Mouse (Mus musculus) cerebellum, adult 2 months (tissue): Measurements from ENCODE around the gene Prss56. TPM values are rescaled to one million over a fixed set of nuclear protein-coding genes. Genes with fewer than 3 reads are reported as not detected.
A peak's percentile ranks its signal among the peaks of the same experiment; 100 is the strongest.

Experiments
- DNase-seq, 2 experiments: peaks; one replicate each; pipeline ENCODE4 v3.0.0; 2021
- H3K27ac ChIP-seq: fragments of 200-500 bp; 2 replicates; pipeline ENCODE4 v1.5.1; 2012; ENCODE audit warnings: low read length, control low read depth, inconsistent platforms; ENCODE audit not compliant: insufficient read depth
- H3K27me3 ChIP-seq: fragments of 200-500 bp; 2 replicates; pipeline ENCODE4 v1.6.1; 2012; ENCODE audit warnings: inconsistent platforms, mild to moderate bottlenecking, low read length, moderate library complexity; ENCODE audit not compliant: control insufficient read depth, insufficient read depth
- H3K4me1 ChIP-seq: fragments of 200-500 bp; 2 replicates; pipeline ENCODE4 v1.6.1; 2011; ENCODE audit warnings: low read length; ENCODE audit not compliant: control insufficient read depth, insufficient read depth
- H3K4me3 ChIP-seq: fragments of 200-500 bp; replicated peaks from 2 replicates; pipeline ENCODE3; 2011; ENCODE audit warnings: mild to moderate bottlenecking, low read depth, low read length, control low read depth; ENCODE audit not compliant: insufficient read depth
- CTCF ChIP-seq: fragments of 200-500 bp; IDR thresholded peaks from 2 replicates; pipeline ENCODE4 v1.5.1; 2011; ENCODE audit warnings: low read depth, mild to moderate bottlenecking, control low read depth, low read length, moderate library complexity, borderline replicate concordance; ENCODE audit not compliant: insufficient read depth
- POLR2A ChIP-seq: fragments of 200-500 bp; IDR thresholded peaks from 2 replicates; pipeline ENCODE4 v1.6.1; 2011; ENCODE audit warnings: low read length, control low read depth, borderline replicate concordance; ENCODE audit not compliant: insufficient read depth
- WGBS: fragments of 180-500 bp; shearing (Covaris S2); methylation state at CpG from one replicate; pipeline ENCODE4 v1.1.7; 2018; 5-methylcytosine and 5-hydroxymethylcytosine counted together
- polyA plus RNA-seq: library from polyadenylated mRNA; depleted of rRNA; stranded (reverse); fragments of >200 nt; gene quantifications from 2 replicates; pipeline ENCODE4 v1.2.3, GENCODE M21; 2012; rRNA removed

The Prss56 gene
- polyA plus RNA-seq: 0.10 TPM in 2 replicates

DNA sequence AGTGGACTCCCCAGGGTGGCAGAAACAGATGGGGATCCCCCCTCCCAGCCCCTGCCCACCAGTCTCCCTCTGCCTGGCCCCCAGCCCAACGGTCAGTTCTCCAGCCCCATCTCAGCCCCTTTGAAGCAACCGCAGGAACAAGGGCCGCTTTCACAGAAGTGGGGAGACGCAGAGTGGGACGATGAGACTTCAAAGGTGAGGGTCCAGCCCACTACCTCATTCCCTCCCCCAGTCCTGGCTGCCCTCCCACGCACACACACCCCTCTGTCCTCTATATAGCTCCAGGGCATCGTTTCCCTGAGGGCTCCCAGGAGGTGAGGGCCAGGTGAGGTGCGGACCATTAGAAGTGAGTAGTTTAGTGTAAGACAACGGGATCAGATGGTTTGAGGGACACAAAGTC lies at the start of gene Prss56:
TSS of gene Prss56 (plus strand) at position 301 of the 400 bp plus-strand sequence.
- Histone ChIP-seq H3K27me3 (no peaks in the 10 kb centered on the region), H3K4me1 (no peaks in the 10 kb centered on the region), H3K4me3 (no peak within 1 kb of the TSS), H3K27ac (no peak within 1 kb of the TSS)
- TF ChIP-seq CTCF: no peak
- TF ChIP-seq POLR2A: no peak
- WGBS: 66% methylated on average over 9 of the region's 9 CpGs
- DNase-seq: no peak

DNA sequence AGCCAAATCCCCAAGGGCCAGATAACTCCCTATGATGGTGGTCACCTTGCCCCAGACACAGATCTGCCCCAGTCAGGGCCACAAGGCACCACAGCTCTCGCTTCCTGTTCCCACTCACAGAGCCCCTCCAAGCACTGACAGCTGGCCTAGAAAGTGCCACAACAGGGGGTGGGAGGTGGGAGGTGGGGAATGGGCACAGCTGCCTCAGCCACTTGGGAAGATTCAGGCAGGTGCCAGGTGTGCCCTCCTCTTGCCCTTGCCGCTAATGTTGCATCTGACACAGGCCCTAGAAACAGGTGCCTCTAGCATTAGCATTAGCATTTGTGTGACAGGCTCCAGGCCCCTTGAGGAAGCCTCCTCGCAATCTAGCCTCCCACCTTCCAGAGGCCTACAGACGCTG lies 41.6 kb upstream of the Prss56 start:
- 82% methylated on average over 4 of the region's 4 CpGs for WGBS
- H3K27ac ChIP-seq: no peak overlapping the region
- no peak for TF ChIP-seq POLR2A
- no peak for TF ChIP-seq CTCF
- H3K27me3 ChIP-seq: no peaks in the 10 kb centered on the region
- H3K4me1 ChIP-seq: no peaks in the 10 kb centered on the region
- no peak overlapping the region for H3K4me3 ChIP-seq
- DNase-seq: no peak

DNA sequence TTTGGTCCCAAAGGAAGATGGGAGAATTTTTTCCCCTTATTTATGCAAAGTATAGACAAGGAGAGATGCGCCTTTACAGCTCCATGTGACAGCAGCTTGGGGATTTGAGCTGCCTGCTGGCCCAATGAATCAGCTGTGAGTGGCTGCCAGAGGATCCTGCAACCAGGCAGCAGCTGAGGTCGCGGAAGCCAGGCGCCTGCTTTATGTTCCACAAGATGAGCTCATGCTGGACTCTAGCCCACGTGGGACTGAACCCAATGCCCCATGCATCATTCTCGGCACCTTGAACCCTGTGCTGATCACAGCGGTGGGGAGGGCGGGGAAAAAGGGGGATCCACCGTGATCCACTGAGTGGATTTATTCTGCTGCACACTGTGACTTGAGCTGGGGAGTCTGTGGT lies 40.7 kb upstream of the Prss56 start:
- peak in 1 of 2 experiments; percentile 36 for DNase-seq
- H3K4me1 ChIP-seq: no peaks in the 10 kb centered on the region
- no peak overlapping the region for H3K4me3 ChIP-seq
- H3K27ac ChIP-seq: no peak overlapping the region
- no peak for TF ChIP-seq CTCF
- TF ChIP-seq POLR2A: no peak
- H3K27me3 ChIP-seq: no peaks in the 10 kb centered on the region
- WGBS: 15% methylated on average over 9 of the region's 9 CpGs

DNA sequence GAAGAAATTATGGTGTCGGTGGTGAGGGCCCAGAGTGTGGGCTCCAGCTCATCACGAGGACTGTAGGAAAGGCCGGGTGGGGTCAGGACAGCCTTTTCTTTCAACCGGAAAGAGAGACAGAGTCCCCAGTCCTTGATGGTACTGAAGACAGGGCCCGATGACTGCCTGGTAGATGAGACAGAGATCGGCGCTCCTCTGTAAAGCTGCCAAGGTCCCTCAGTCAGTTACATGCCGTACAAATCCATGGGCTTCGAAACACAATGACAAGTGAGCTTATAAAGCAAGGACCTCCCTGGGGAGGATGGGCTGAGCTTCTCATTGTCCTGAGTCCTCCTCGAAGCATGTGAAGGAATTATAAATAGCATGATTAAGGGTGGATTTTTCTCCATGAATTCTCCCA lies 40.0 kb upstream of the Prss56 start:
- WGBS: 63% methylated on average over 10 of the region's 10 CpGs
- Histone ChIP-seq H3K27me3 (no peaks in the 10 kb centered on the region), H3K4me1 (no peaks in the 10 kb centered on the region), H3K27ac (no peak overlapping the region), H3K4me3 (no peak overlapping the region)
- no peak for TF ChIP-seq CTCF
- TF ChIP-seq POLR2A: no peak
- DNase-seq: no peak

DNA sequence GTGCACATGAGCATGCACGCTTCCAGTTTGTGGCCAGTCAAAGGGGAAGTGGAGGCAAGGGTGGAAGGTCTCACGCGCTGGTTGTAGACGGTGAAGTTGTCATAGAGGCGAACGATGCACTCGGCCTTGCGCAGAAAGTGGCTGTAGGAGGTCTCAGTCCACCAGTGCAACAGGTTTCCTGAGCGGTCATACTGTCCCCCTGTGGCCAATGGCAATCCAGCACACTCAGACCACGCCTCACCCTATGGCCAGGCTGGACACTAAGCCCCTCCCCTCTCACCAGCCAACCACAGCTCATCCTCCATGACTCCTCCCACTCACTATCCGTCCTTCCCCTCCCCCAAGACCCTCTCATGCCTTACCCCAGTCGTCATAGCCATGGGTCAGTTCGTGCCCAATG lies 33.7 kb upstream of the Prss56 start:
- Histone ChIP-seq H3K4me3 (no peak overlapping the region), H3K27ac (no peak overlapping the region), H3K27me3 (peaks cover 2% of the 10 kb centered on the region; the same call in 1 of the 2 replicates), H3K4me1 (no peaks in the 10 kb centered on the region)
- TF ChIP-seq CTCF: no peak
- no peak for TF ChIP-seq POLR2A
- no peak for DNase-seq
- 42% methylated on average over 13 of the region's 13 CpGs for WGBS

DNA sequence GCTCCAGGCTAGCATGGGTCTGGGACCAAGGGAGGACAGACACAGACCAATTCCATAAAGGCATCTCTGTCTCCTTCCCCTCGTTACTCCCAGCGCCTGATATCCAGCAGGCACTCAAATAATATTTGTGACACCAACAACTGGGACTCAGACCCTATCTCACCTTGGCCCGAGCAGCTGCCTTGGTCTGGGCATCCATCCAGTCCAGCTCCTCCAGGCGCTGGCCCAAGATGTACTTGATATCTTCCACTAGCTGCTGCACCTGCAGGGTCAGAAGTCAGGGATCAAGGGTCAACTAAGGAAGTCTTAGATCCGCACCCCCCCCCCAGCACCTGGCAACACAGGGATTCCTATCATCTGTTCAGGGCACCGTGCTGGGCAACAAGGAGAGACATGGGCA lies 31.8 kb upstream of the Prss56 start:
- Histone ChIP-seq H3K27ac (no peak overlapping the region), H3K4me1 (no peaks in the 10 kb centered on the region), H3K27me3 (peaks cover 3% of the 10 kb centered on the region; the same call in 1 of the 2 replicates), H3K4me3 (no peak overlapping the region)
- no peak for DNase-seq
- 70% methylated on average over 6 of the region's 6 CpGs for WGBS
- TF ChIP-seq CTCF: no peak
- no peak for TF ChIP-seq POLR2A

DNA sequence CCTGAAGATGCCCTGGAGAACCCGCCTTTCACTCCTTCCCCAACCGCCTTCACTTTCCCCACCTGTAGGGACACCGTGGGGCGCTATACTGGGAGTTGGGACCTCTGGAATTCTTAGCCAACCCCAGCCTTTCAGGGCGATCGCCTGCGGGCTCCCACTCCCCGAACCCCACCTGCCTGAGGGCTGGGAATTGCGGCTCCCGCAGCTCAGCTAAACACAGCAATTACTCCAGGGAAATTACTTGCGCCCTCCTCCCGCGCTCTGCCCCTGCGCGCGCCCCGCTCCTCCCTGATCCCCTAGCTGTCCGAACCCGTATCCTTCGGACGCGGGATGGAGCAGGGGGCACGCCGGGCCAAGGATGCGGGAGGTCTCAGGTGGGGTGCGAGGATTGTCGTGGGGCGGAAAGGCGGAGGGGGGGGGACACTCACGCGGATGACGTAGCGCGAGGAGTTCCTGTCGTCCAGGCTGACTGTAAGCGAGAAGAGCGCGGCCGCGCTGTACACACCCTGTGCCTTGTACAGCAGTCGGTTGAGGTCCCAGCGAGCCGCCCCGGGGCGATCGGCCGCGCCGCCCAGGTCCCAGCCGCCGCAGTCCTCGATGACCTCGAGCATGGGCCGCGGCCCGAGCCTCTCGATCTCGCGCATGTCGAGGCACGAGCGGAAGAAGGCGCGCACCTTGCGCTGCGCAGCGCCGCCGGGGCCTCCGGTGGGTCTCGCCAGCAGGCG lies 29.2 kb upstream of the Prss56 start:
- Histone ChIP-seq H3K4me1 (no peaks in the 10 kb centered on the region), H3K4me3 (no peak overlapping the region), H3K27ac (no peak overlapping the region), H3K27me3 (peaks cover 3% of the 10 kb centered on the region; the same call in 1 of the 2 replicates)
- TF ChIP-seq CTCF (no peak), POLR2A (no peak)
- DNase-seq: no peak
- 1% methylated on average over 71 of the region's 72 CpGs for WGBS

DNA sequence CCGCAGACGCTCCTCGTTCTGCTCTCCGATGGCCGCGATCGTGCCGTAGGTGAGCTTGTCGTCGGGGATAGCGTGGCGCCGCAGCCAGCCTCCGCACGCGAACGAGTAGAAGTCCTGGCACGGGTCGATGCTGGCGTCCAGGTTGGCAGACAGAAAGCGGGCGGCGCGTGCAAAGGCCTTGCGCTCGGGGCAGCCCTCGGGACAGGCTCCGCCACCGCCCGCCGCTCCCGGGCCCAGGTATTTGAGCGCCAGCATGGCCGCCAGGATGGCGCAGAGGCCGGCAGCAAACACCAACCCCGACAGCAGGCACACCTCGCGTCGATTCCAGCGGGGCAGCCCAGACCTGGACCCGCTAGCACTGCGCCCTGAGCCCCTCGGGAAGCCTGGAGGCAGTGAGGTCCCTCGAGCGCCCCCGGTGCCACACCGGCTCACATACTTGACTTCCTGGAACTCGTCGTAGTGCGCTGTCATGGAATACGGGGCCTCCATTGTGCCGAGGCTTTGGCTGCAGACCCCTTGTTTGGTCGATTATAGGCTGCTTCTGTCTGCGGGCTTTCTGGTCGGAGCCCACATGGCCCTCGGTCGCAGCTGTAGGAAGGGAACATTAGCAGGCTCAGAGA lies 28.5 kb upstream of the Prss56 start:
- Histone ChIP-seq H3K27me3 (peaks cover 3% of the 10 kb centered on the region; the same call in 1 of the 2 replicates), H3K4me1 (no peaks in the 10 kb centered on the region), H3K27ac (no peak overlapping the region), H3K4me3 (no peak overlapping the region)
- TF ChIP-seq POLR2A (no peak), CTCF (no peak)
- no peak for DNase-seq
- WGBS: 1% methylated on average over 58 of the region's 58 CpGs
